Mouse (Mus musculus) megakaryocyte, embryonic 14.5 days (primary cell): ENCODE data around the gene Acss2. TPM values are rescaled to one million over a fixed set of nuclear protein-coding genes. Genes with fewer than 3 reads are reported as not detected.

Experiments used
- H3K27me3 ChIP-seq: replicated peaks from 2 replicates; pipeline ENCODE3; 2012; ENCODE audit warnings: inconsistent platforms
- H3K36me3 ChIP-seq: replicated peaks from 2 replicates; pipeline ENCODE3; 2012; ENCODE audit warnings: low read length, inconsistent platforms, mixed read lengths
- H3K4me1 ChIP-seq: 2 replicates; pipeline ENCODE4 v1.6.1; 2012; ENCODE audit warnings: inconsistent platforms
- H3K4me3 ChIP-seq: replicated peaks from 2 replicates; pipeline ENCODE3; 2012; ENCODE audit warnings: moderate library complexity, mild to moderate bottlenecking, inconsistent platforms
- H3K9me3 ChIP-seq: 2 replicates; pipeline ENCODE4 v1.6.1; 2012; ENCODE audit warnings: inconsistent platforms
- FLI1 ChIP-seq: IDR thresholded peaks from 2 replicates; pipeline ENCODE4 v1.6.1; 2012; ENCODE audit warnings: low read length, inconsistent platforms, mixed read lengths
- GATA1 ChIP-seq: IDR thresholded peaks from 3 replicates; pipeline ENCODE4 v1.6.1; 2012; ENCODE audit warnings: mixed read lengths, low read length, inconsistent platforms, borderline replicate concordance
- polyA plus RNA-seq: library from polyadenylated mRNA; stranded (reverse); fragments of >175 nt; gene quantifications from 2 replicates; pipeline ENCODE4 v1.2.3, GENCODE M21; 2012; ENCODE audit warnings: low replicate concordance; ENCODE audit not compliant: insufficient read depth

The Acss2 gene
- polyA plus RNA-seq, 1 experiment, result 10.2 TPM

DNA sequence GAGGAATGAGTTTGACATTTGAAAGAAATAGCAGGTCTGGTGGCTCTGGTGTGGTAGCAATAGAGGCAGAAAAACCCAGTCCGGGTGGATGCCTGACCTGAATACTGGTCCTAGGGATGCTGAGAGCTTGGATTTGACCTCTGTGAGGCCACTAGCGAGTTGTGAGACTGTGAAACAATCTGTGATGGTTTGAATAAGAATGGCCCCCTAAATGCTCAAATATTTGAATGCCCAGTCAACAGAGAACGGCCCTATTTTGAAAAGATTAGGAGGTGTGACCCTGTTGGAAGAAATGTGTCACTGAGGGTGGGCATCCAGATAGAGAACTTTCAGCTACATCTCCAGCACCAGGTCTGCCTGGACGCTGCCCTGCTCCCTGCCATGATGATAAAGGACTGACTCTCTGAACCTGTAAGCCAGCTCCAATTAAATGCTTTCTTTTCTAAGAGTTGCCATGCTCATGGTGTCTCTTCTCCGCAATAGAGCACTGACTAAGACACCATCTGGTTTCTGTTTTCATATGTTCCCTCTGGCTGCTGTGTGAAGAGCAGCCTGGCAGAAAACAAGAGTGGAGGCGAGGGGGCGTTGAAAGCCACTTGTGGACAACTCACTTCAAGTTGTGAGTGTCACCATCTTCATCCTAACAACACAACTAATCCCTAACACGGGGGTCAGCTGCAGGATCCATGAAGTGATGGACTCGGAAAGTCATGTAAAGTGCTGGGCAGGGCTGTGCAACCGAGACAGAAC is 9.9 kb upstream of the Acss2 start:
- peaks cover 21% of the 10 kb centered on the region for H3K4me1 ChIP-seq
- no peak for TF ChIP-seq GATA1
- no peak for TF ChIP-seq FLI1
- H3K4me3 ChIP-seq, result no peak overlapping the region
- no peaks in the 10 kb centered on the region for H3K9me3 ChIP-seq
- peaks cover 2% of the 10 kb centered on the region for H3K36me3 ChIP-seq
- H3K27me3 ChIP-seq, result peaks cover 33% of the 10 kb centered on the region

DNA sequence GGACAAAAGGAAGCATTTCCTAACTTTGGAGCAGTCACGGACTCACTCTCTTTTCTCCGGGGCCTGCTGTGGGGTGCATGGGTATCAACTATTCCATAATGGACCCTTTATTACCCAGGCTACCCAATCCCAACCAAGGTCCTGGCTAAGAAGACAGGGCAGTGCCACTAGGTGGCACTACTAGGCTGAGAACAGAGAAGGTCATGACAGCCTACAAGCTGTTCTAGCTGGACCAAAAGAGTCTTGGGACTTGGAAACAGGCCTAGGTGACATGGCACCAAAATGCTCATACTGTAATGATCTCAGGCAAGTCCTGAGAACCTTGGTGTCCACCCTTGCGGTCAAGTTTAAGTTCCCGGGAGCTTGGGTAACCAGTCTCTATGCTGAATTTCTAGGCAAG is 5.3 kb upstream of the Acss2 start:
- no peaks in the 10 kb centered on the region for H3K9me3 ChIP-seq
- TF ChIP-seq FLI1 (no peak), GATA1 (no peak)
- H3K27me3 ChIP-seq, result peaks cover 45% of the 10 kb centered on the region
- no peak overlapping the region for H3K4me3 ChIP-seq
- peaks cover 46% of the 10 kb centered on the region for H3K4me1 ChIP-seq
- no peaks in the 10 kb centered on the region for H3K36me3 ChIP-seq

DNA sequence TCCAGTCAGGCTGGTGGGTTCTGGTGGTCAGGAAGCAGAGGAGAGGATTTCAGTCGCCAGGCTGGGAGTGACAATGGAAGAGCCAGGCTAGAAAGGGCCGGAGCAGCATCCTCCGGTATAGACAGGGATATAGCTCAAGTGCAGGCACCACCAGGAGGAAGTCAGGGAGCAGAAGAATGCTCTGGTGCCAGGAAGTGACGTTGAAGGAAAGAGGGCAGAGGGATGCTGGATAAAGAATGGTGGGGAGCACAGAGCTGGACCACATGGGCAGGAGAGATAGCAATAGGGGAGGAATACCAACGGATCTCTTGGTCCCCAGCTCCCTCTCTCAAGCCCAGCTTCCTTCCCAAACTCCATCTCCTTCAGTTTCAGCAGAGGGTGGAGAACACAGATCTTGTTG is 4.2 kb upstream of the Acss2 start:
- Histone ChIP-seq H3K27me3 (peaks cover 36% of the 10 kb centered on the region), H3K4me3 (peak overlapping the region; percentile 38), H3K36me3 (no peaks in the 10 kb centered on the region), H3K4me1 (peaks cover 44% of the 10 kb centered on the region), H3K9me3 (no peaks in the 10 kb centered on the region)
- TF ChIP-seq FLI1, result no peak
- TF ChIP-seq GATA1, result no peak

GRCm38 (mm10) chr2:155514666-155515065 is 3.1 kb upstream of the Acss2 start:
- TF ChIP-seq GATA1, result no peak
- TF ChIP-seq FLI1, result no peak
- Histone ChIP-seq H3K4me3 (peak overlapping the region; percentile 79), H3K4me1 (peaks cover 50% of the 10 kb centered on the region), H3K36me3 (no peaks in the 10 kb centered on the region), H3K9me3 (no peaks in the 10 kb centered on the region), H3K27me3 (peaks cover 35% of the 10 kb centered on the region)

GRCm38 (mm10) chr2:155515941-155516340 is 1.8 kb upstream of the Acss2 start:
- Histone ChIP-seq H3K36me3 (no peaks in the 10 kb centered on the region), H3K4me3 (no peak overlapping the region), H3K9me3 (no peaks in the 10 kb centered on the region), H3K4me1 (peaks cover 57% of the 10 kb centered on the region), H3K27me3 (peaks cover 30% of the 10 kb centered on the region)
- TF ChIP-seq GATA1 (no peak), FLI1 (no peak)

GRCm38 (mm10) chr2:155518531-155519270 is 953 bp downstream of the Acss2 start:
- Histone ChIP-seq H3K4me3 (peak overlapping the region; percentile 95), H3K4me1 (peaks cover 56% of the 10 kb centered on the region), H3K9me3 (no peaks in the 10 kb centered on the region), H3K27me3 (peaks cover 20% of the 10 kb centered on the region), H3K36me3 (peaks cover 19% of the 10 kb centered on the region)
- no peak for TF ChIP-seq FLI1
- no peak for TF ChIP-seq GATA1

GRCm38 (mm10) chr2:155523706-155524105 is 6.0 kb downstream of the Acss2 start:
- TF ChIP-seq GATA1 (no peak), FLI1 (no peak)
- no peaks in the 10 kb centered on the region for H3K9me3 ChIP-seq
- H3K27me3 ChIP-seq, result no peaks in the 10 kb centered on the region
- no peak overlapping the region for H3K4me3 ChIP-seq
- peaks cover 40% of the 10 kb centered on the region for H3K4me1 ChIP-seq
- peaks cover 43% of the 10 kb centered on the region for H3K36me3 ChIP-seq

- peaks cover 36% of the 10 kb centered on the region for H3K4me1 ChIP-seq
- TF ChIP-seq FLI1 (no peak), GATA1 (no peak)
- H3K4me3 ChIP-seq, result no peak overlapping the region
- no peaks in the 10 kb centered on the region for H3K9me3 ChIP-seq
- peaks cover 47% of the 10 kb centered on the region for H3K36me3 ChIP-seq
- no peaks in the 10 kb centered on the region for H3K27me3 ChIP-seq
Observed at GRCm38 (mm10) chr2:155524378-155524777, 6.6 kb downstream of the Acss2 start.

GRCm38 (mm10) chr2:155527367-155527766 is 9.6 kb downstream of the Acss2 start:
- Histone ChIP-seq H3K4me1 (peaks cover 32% of the 10 kb centered on the region), H3K36me3 (peaks cover 44% of the 10 kb centered on the region), H3K27me3 (no peaks in the 10 kb centered on the region), H3K9me3 (no peaks in the 10 kb centered on the region), H3K4me3 (no peak overlapping the region)
- no peak for TF ChIP-seq FLI1
- TF ChIP-seq GATA1, result no peak

DNA sequence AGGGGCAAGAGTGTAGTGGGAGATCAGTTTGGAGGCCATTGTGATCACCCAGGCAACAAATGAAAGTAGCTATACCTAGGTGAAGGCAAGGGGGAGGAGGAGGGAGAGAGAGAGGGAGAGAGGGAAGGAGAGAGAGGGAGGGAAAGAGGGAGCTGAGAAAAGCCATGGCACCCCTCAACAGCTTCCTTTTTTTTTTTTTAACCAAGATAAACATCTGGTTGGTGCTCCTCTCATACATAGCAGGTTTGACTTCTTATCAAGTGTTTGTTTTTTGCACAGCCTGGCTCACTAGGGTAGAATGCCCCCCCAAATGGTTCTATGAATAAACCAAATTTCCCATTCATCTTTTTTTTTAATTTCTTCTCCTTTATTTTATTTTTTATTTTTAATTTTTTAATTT is 18.5 kb downstream of the Acss2 start:
- Histone ChIP-seq H3K27me3 (no peaks in the 10 kb centered on the region), H3K4me1 (peaks cover 23% of the 10 kb centered on the region), H3K9me3 (no peaks in the 10 kb centered on the region), H3K36me3 (peaks cover 8% of the 10 kb centered on the region), H3K4me3 (no peak overlapping the region)
- TF ChIP-seq GATA1, result no peak
- no peak for TF ChIP-seq FLI1
